Mouse (Mus musculus) left cerebral cortex, adult 18-20 months (tissue): ENCODE data around the gene Gadd45b. TPM values are rescaled to one million over a fixed set of nuclear protein-coding genes. Genes with fewer than 3 reads are reported as not detected.

ENCODE experiments used
- DNase-seq, 2 experiments: peaks; one replicate each; pipeline ENCODE4 v3.0.0; 2021 to 2022; ENCODE audit warnings: low spot score in 2 of 2, mixed read lengths in 1 of 2
- total RNA-seq, 2 experiments: library from RNA; stranded (reverse); gene quantifications; 2 replicates each; pipeline ENCODE4 v1.2.3; 2021

The Gadd45b gene
- total RNA-seq, 2 experiments from 2014 or later = 25.1 to 38.3 TPM

DNA sequence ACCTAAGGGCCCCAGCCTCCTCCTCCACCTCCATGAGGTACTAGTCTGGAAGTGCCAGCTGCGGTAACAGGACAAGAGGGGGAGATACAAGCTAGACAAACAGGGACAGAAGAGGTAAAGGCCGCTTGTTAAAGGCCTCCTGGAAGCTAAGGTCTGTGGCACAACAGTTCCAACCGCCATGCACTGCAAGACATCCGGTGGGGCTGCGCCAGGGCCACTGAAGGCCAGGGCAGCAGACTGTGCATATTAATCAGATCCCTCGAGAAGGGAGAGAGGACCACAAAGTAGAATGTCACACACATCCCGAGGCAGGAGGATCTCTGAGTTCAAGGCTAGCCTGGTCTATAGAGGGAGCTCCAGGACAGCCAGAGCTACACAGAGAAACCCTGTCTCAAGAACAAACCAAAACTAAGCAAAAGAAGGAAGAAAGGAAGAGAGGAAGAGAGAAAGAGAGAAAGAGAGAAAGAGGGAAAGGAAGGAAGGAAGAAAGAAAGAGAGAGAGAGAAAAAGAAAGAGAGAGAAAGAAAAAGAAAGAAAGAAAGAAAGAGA lies 51.8 kb downstream of the Gadd45b start:
- DNase-seq = no peak

Other genes starting within 250 kb of the Gadd45b start
- gene Mob3a, start 228.1 kb upstream of the Gadd45b start, total RNA-seq = 10 to 100 TPM; 17.1 to 17.2 TPM
- gene Izumo4, start 227.9 kb upstream of the Gadd45b start, total RNA-seq = 10 to 100 TPM; 42.6 to 45.2 TPM
- gene Ap3d1, start 187.8 kb upstream of the Gadd45b start, total RNA-seq = 100 to 1,000 TPM; 140 to 153 TPM
- gene Dot1l, start 174.9 kb upstream of the Gadd45b start, total RNA-seq = 10 to 100 TPM; 43.0 to 44.4 TPM
- gene Sf3a2, start 131.9 kb upstream of the Gadd45b start, total RNA-seq = 10 to 100 TPM; 46.8 to 53.3 TPM
- gene Plekhj1, start 131.4 kb upstream of the Gadd45b start, total RNA-seq = 10 to 100 TPM; 66.1 to 77.7 TPM
- gene Amh, start 124.8 kb upstream of the Gadd45b start, total RNA-seq = 1 to 10 TPM; 2.4 to 2.9 TPM
- 1 to 10 TPM; 6.6 to 8.0 TPM for gene Jsrp1, start 116.6 kb upstream of the Gadd45b start, total RNA-seq
- 100 to 1,000 TPM; 517 to 561 TPM for gene Oaz1, start 103.4 kb upstream of the Gadd45b start, total RNA-seq
- 10 to 100 TPM; 35.4 to 45.0 TPM for gene Lingo3, start 86.0 kb upstream of the Gadd45b start, total RNA-seq
- 10 to 100 TPM; 34.8 to 48.8 TPM for gene Lsm7, start 74.9 kb upstream of the Gadd45b start, total RNA-seq
- 10 to 100 TPM; 45.6 to 53.7 TPM for gene Sppl2b, start 74.8 kb upstream of the Gadd45b start, total RNA-seq
- gene Tmprss9, start 58.2 kb upstream of the Gadd45b start, total RNA-seq = under 1 TPM; 0.12 to 0.26 TPM
- gene Timm13, start 29.1 kb upstream of the Gadd45b start, total RNA-seq = 100 to 1,000 TPM; 131 to 136 TPM
- gene Lmnb2, start 11.8 kb upstream of the Gadd45b start, total RNA-seq = 10 to 100 TPM; 20.0 to 20.1 TPM
- gene Gng7, start 84.9 kb downstream of the Gadd45b start, total RNA-seq = 100 to 1,000 TPM; 107 to 137 TPM
- gene Diras1, start 95.6 kb downstream of the Gadd45b start, total RNA-seq = 100 to 1,000 TPM; 104 to 113 TPM
- 10 to 100 TPM; 56.9 to 60.1 TPM for gene Slc39a3, start 107.4 kb downstream of the Gadd45b start, total RNA-seq
- 100 to 1,000 TPM; 178 to 182 TPM for gene Sgta, start 130.1 kb downstream of the Gadd45b start, total RNA-seq
- gene Thop1, start 140.0 kb downstream of the Gadd45b start, total RNA-seq = 10 to 100 TPM; 43.9 to 49.4 TPM
- under 1 TPM; 0.35 to 0.67 TPM for gene Creb3l3, start 168.8 kb downstream of the Gadd45b start, total RNA-seq
- 100 to 1,000 TPM; 133 to 137 TPM for gene Map2k2, start 175.8 kb downstream of the Gadd45b start, total RNA-seq
- 100 to 1,000 TPM; 135 to 137 TPM for gene Zbtb7a, start 205.1 kb downstream of the Gadd45b start, total RNA-seq
- gene Pias4, start 237.8 kb downstream of the Gadd45b start, total RNA-seq = 10 to 100 TPM; 27.8 to 28.8 TPM
- 100 to 1,000 TPM; 899 to 919 TPM for gene Eef2, start 246.6 kb downstream of the Gadd45b start, total RNA-seq